Mouse (Mus musculus) bone marrow, adult 2 months (tissue): Measurements from ENCODE around the gene Ephb2.

Experiments used
- CTCF ChIP-seq: fragments of 200-500 bp; IDR thresholded peaks from 2 replicates; pipeline ENCODE4 v1.5.1; 2011; ENCODE audit warnings: low read length, control low read depth; ENCODE audit not compliant: control insufficient read depth, insufficient read depth
- POLR2A ChIP-seq: fragments of 200-500 bp; IDR thresholded peaks from 2 replicates; pipeline ENCODE4 v1.6.1; 2011; ENCODE audit warnings: low read depth, mild to moderate bottlenecking, control low read depth, low read length, borderline replicate concordance; ENCODE audit not compliant: control insufficient read depth

DNA sequence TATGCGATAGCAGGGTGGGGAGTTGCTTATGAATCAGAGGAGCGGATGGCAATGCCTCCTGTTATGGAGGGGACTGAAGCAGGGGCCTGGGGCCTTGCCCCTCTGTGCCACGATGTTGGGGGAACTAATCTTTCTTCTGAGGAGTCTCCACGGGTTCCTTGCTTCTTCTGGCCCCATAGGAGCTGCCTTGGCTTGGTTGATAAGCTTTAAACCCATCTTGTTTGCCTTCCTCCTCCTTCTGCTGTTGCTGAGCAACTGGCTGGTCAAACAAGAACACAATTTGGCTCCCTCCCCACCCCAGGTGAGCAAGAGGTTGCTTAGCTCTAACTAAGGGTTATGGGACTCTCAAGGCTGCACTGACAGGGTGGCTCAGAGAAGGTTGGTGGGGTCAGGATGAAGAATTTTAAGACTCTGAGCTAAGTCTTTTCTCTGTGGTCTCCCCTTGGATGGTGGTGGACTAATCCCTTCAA, 225.4 kb downstream of the Ephb2 start, which contains the start of gene Tex46:
- TF ChIP-seq CTCF (no peak), POLR2A (no peak)
